Mouse (Mus musculus) cerebellum, adult 11-12 months (tissue): ENCODE data around the gene Ist1.

Experiments
- DNase-seq: peaks from one replicate; pipeline ENCODE4 v3.0.0; 2022

The Ist1 gene

GRCm38 (mm10) chr8:109681535-109681934, 11.5 kb downstream of the Ist1 start:
- DNase-seq: no peak

- DNase-seq: no peak
Observed at GRCm38 (mm10) chr8:109675896-109676643, 17.0 kb downstream of the Ist1 start.

GRCm38 (mm10) chr8:109673596-109673995, 19.5 kb downstream of the Ist1 start:
- DNase-seq: no peak

DNA sequence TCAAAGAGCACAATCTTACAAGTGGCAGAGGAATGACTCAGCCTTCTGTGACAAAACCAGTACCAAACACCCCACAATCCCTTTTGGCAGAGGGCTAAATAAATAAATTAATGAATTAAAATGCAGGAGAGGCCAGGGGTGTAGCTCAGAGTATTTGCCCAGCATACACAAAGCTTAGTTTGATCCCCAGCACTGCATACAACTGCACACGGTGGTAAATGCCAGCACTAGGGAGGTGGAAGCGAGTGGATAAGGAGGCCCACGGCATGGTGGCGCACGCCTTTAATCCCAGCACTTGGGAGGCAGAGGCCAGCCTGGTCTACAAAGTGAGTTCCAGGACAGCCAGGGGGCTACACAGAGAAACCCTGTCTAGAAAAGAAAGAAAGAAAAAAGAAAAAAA, 20.4 kb downstream of the Ist1 start:
- no peak for DNase-seq

DNA sequence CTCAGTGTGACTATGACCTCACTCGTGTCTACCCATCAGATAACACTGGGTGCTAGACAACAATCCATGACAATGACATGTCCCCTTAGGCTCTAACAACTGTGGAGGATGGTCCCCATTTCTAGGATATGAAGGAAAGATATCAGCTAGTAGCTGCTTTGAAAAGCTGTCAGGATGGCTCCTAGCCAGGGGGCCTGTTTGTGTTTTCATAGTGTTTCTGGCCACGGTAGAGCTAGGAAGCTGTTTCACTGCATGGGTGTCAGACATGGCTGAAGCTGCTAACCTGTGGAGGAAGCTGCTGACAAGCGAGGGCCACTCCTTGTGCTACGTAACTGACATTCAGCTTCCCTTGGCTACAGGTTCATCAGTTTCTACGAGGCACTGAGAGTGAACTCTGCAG, 26.4 kb downstream of the Ist1 start:
- DNase-seq: no peak

GRCm38 (mm10) chr8:109662328-109662727, 30.7 kb downstream of the Ist1 start:
- DNase-seq: no peak

GRCm38 (mm10) chr8:109656860-109657259, 36.2 kb downstream of the Ist1 start:
- DNase-seq: no peak

GRCm38 (mm10) chr8:109650801-109651200, 42.3 kb downstream of the Ist1 start:
- peak; percentile 23 for DNase-seq

- no peak for DNase-seq
Observed at GRCm38 (mm10) chr8:109648469-109648868, 44.6 kb downstream of the Ist1 start.

GRCm38 (mm10) chr8:109647331-109647730, 45.7 kb downstream of the Ist1 start:
- no peak for DNase-seq

DNA sequence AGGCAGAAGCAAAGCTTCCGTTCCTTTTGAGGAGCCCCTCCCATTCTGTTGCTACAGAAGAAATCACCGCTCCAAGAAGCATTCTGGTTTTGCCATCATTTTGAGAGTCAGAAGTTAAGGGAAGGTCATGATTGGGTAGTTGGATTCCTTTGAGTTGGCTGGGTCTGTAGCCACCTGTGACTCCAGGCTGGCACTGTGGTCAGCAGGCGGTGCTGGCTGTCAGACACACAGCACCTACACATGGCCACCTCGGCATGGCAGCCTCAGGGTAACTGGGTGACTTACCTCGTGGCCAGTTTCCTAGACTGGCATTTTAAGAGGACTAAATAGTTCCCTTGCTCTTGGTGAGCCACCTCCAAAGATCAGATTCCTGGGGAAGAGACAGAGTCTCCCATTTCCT, 51.8 kb downstream of the Ist1 start:
- no peak for DNase-seq

GRCm38 (mm10) chr8:109640410-109640809, 52.6 kb downstream of the Ist1 start:
- DNase-seq: no peak

GRCm38 (mm10) chr8:109638851-109639250, 54.2 kb downstream of the Ist1 start:
- no peak for DNase-seq

GRCm38 (mm10) chr8:109635146-109635545, 57.9 kb downstream of the Ist1 start:
- no peak for DNase-seq

DNA sequence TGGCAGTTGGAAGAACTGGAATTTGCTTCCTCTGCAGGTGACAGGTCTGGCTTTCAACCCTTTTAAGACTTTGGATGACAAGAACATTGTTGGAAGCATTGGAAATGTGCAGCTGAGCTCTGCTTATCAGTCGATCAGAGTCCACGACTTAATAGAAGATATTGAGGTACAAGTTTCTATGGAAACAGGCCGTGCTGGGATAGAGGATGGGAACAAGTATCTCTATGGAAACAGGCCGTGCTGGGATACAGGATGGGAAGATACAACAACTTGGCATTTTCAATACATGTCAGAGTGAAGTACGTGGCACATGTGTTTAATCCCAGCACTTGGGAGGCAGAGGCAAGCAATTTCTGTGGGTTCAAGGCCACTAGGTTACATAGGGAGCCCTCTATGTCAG, 60.6 kb downstream of the Ist1 start:
- DNase-seq: no peak

GRCm38 (mm10) chr8:109628638-109629037, 64.4 kb downstream of the Ist1 start:
- DNase-seq: no peak
